Mouse (Mus musculus): ENCODE measurements around the gene Lrrc8d. TPM values are rescaled to one million over a fixed set of nuclear protein-coding genes. Genes with fewer than 3 reads are reported as not detected.
A peak's percentile ranks its signal among the peaks of the same experiment; 100 is the strongest.

Lrrc8d gene
- total and polyA plus RNA-seq, 2 experiments = 7.0 to 11.6 TPM

- Histone ChIP-seq H3K36me3 (ENCODE audit: control insufficient read depth, insufficient read depth, low read length) (peaks cover 23% of the 10 kb centered on the region), H3K4me1 (ENCODE audit: control insufficient read depth, insufficient read depth, low read length) (peaks cover 10% of the 10 kb centered on the region), H3K79me2 (ENCODE audit: control insufficient read depth, insufficient read depth, low read length) (peaks cover 10% of the 10 kb centered on the region; the same call in 1 of the 2 replicates), H3K9ac (ENCODE audit: low read depth, low read length) (no peak overlapping the region), H3K4me3 (ENCODE audit: insufficient read depth, low read depth, low read length) (no peak overlapping the region), H3K27me3 (ENCODE audit: control insufficient read depth, insufficient read depth, low read length) (no peaks in the 10 kb centered on the region), H3K27ac (replicated peaks; ENCODE audit: insufficient read depth, low read depth, low read length) (no peak overlapping the region)
- TF ChIP-seq CTCF (IDR thresholded peaks at IDR 0.05; ENCODE audit: low read depth, low read length) (no peak), POLR2A (IDR thresholded peaks at IDR 0.05; ENCODE audit: extremely low read depth, insufficient read depth, low read length) (no peak)
- no peak for DNase-seq (ENCODE audit: extremely low read depth, low read depth, low spot score)
- WGBS = 73% methylated on average over 11 of the region's 11 CpGs
These were observed 109.3 kb downstream of the Lrrc8d start for GRCm38 (mm10) chr5:105809056-105809455.

- Histone ChIP-seq H3K27ac (replicated peaks; ENCODE audit: insufficient read depth, low read depth, low read length) (no peak overlapping the region), H3K36me3 (ENCODE audit: control insufficient read depth, insufficient read depth, low read length) (peaks cover 23% of the 10 kb centered on the region), H3K27me3 (ENCODE audit: control insufficient read depth, insufficient read depth, low read length) (no peaks in the 10 kb centered on the region), H3K79me2 (ENCODE audit: control insufficient read depth, insufficient read depth, low read length) (peaks cover 3% of the 10 kb centered on the region; the same call in 1 of the 2 replicates), H3K9ac (ENCODE audit: low read depth, low read length) (no peak overlapping the region), H3K4me3 (ENCODE audit: insufficient read depth, low read depth, low read length) (no peak overlapping the region), H3K4me1 (ENCODE audit: control insufficient read depth, insufficient read depth, low read length) (peaks cover 10% of the 10 kb centered on the region)
- TF ChIP-seq CTCF (IDR thresholded peaks at IDR 0.05; ENCODE audit: low read depth, low read length) (no peak), POLR2A (IDR thresholded peaks at IDR 0.05; ENCODE audit: extremely low read depth, insufficient read depth, low read length) (no peak)
- no peak for DNase-seq (ENCODE audit: extremely low read depth, low read depth, low spot score)
- 99% methylated on average over 14 of the region's 14 CpGs for WGBS
These were observed 113.3 kb downstream of the Lrrc8d start for GRCm38 (mm10) chr5:105813036-105813435.

- Histone ChIP-seq H3K4me1 (ENCODE audit: control insufficient read depth, insufficient read depth, low read length) (peaks cover 10% of the 10 kb centered on the region), H3K4me3 (ENCODE audit: insufficient read depth, low read depth, low read length) (no peak overlapping the region), H3K36me3 (ENCODE audit: control insufficient read depth, insufficient read depth, low read length) (peaks cover 23% of the 10 kb centered on the region), H3K27me3 (ENCODE audit: control insufficient read depth, insufficient read depth, low read length) (no peaks in the 10 kb centered on the region), H3K79me2 (ENCODE audit: control insufficient read depth, insufficient read depth, low read length) (0 out of 2 replicates have a peak, but pooled peaks cover 3% of the 10 kb centered on the region), H3K27ac (replicated peaks; ENCODE audit: insufficient read depth, low read depth, low read length) (no peak overlapping the region), H3K9ac (ENCODE audit: low read depth, low read length) (no peak overlapping the region)
- peak; percentile 66 for DNase-seq (ENCODE audit: extremely low read depth, low read depth, low spot score)
- TF ChIP-seq POLR2A (IDR thresholded peaks at IDR 0.05; ENCODE audit: extremely low read depth, insufficient read depth, low read length) (no peak), CTCF (IDR thresholded peaks at IDR 0.05; ENCODE audit: low read depth, low read length) (no peak)
- WGBS = 78% methylated on average over 10 of the region's 10 CpGs
These were observed 114.2 kb downstream of the Lrrc8d start for GRCm38 (mm10) chr5:105813974-105814373.

- WGBS = 80% methylated on average over 14 of the region's 14 CpGs
- 0 out of 2 replicates have a peak, but pooled peaks cover 3% of the 10 kb centered on the region for H3K79me2 ChIP-seq (ENCODE audit: control insufficient read depth, insufficient read depth, low read length)
- peaks cover 23% of the 10 kb centered on the region for H3K36me3 ChIP-seq (ENCODE audit: control insufficient read depth, insufficient read depth, low read length)
- no peak for TF ChIP-seq POLR2A (IDR thresholded peaks at IDR 0.05; ENCODE audit: extremely low read depth, insufficient read depth, low read length)
- no peak for TF ChIP-seq CTCF (IDR thresholded peaks at IDR 0.05; ENCODE audit: low read depth, low read length)
- no peaks in the 10 kb centered on the region for H3K27me3 ChIP-seq (ENCODE audit: control insufficient read depth, insufficient read depth, low read length)
- H3K9ac ChIP-seq (ENCODE audit: low read depth, low read length) = no peak overlapping the region
- no peak overlapping the region for H3K27ac ChIP-seq (replicated peaks; ENCODE audit: insufficient read depth, low read depth, low read length)
- peaks cover 10% of the 10 kb centered on the region for H3K4me1 ChIP-seq (ENCODE audit: control insufficient read depth, insufficient read depth, low read length)
- DNase-seq (ENCODE audit: extremely low read depth, low read depth, low spot score) = no peak
- H3K4me3 ChIP-seq (ENCODE audit: insufficient read depth, low read depth, low read length) = no peak overlapping the region
These were observed 116.3 kb downstream of the Lrrc8d start for GRCm38 (mm10) chr5:105816118-105816517.

- DNase-seq (ENCODE audit: extremely low read depth, low read depth, low spot score) = peak; percentile 87
These were observed 117.6 kb downstream of the Lrrc8d start for GRCm38 (mm10) chr5:105817248-105817976.

GRCm38 (mm10) chr5:105818411-105818810 lies 118.6 kb downstream of the Lrrc8d start:
- peaks cover 10% of the 10 kb centered on the region for H3K4me1 ChIP-seq (ENCODE audit: control insufficient read depth, insufficient read depth, low read length)
- H3K27ac ChIP-seq (replicated peaks; ENCODE audit: insufficient read depth, low read depth, low read length) = no peak overlapping the region
- no peak overlapping the region for H3K4me3 ChIP-seq (ENCODE audit: insufficient read depth, low read depth, low read length)
- H3K27me3 ChIP-seq (ENCODE audit: control insufficient read depth, insufficient read depth, low read length) = no peaks in the 10 kb centered on the region
- peaks cover 1% of the 10 kb centered on the region; the same call in 1 of the 2 replicates for H3K36me3 ChIP-seq (ENCODE audit: control insufficient read depth, insufficient read depth, low read length)
- no peak overlapping the region for H3K9ac ChIP-seq (ENCODE audit: low read depth, low read length)
- H3K79me2 ChIP-seq (ENCODE audit: control insufficient read depth, insufficient read depth, low read length) = no peaks in the 10 kb centered on the region
- TF ChIP-seq POLR2A (IDR thresholded peaks at IDR 0.05; ENCODE audit: extremely low read depth, insufficient read depth, low read length) (no peak), CTCF (IDR thresholded peaks at IDR 0.05; ENCODE audit: low read depth, low read length) (no peak)
- 71% methylated on average over 5 of the region's 5 CpGs for WGBS
- no peak for DNase-seq (ENCODE audit: extremely low read depth, low read depth, low spot score)

More at GRCm38 (mm10) chr5:105817248-105817976, 117.6 kb downstream of the Lrrc8d start:
- no peak overlapping the region for H3K27ac ChIP-seq (replicated peaks; ENCODE audit: insufficient read depth, low read depth, low read length)
- H3K9ac ChIP-seq (ENCODE audit: low read depth, low read length) = no peak overlapping the region
- H3K4me3 ChIP-seq (ENCODE audit: insufficient read depth, low read depth, low read length) = no peak overlapping the region
- TF ChIP-seq POLR2A (IDR thresholded peaks at IDR 0.05; ENCODE audit: extremely low read depth, insufficient read depth, low read length) (no peak), CTCF (IDR thresholded peaks at IDR 0.05; ENCODE audit: low read depth, low read length) (no peak)
- WGBS = 30% methylated on average over 9 of the region's 9 CpGs
- peaks cover 10% of the 10 kb centered on the region for H3K4me1 ChIP-seq (ENCODE audit: control insufficient read depth, insufficient read depth, low read length)
- H3K36me3 ChIP-seq (ENCODE audit: control insufficient read depth, insufficient read depth, low read length) = peaks cover 11% of the 10 kb centered on the region
- no peaks in the 10 kb centered on the region for H3K79me2 ChIP-seq (ENCODE audit: control insufficient read depth, insufficient read depth, low read length)
- H3K27me3 ChIP-seq (ENCODE audit: control insufficient read depth, insufficient read depth, low read length) = no peaks in the 10 kb centered on the region
